Mouse (Mus musculus) hindbrain, embryonic 11.5 days (tissue): Measurements from ENCODE around the gene Pde9a. TPM values are rescaled to one million over a fixed set of nuclear protein-coding genes. Genes with fewer than 3 reads are reported as not detected.

Experiments
- ATAC-seq: fragments of 200-750 bp; cut with Nextera tagmentation; 2 replicates; pipeline ENCODE4 v1.8.0; 2017; ENCODE audit warnings: mild to moderate bottlenecking, moderate TSS enrichment, moderate library complexity; ENCODE audit not compliant: low FRiP score
- DNase-seq: peaks from one replicate; pipeline ENCODE4 v3.0.0-alpha.2; 2015; ENCODE audit warnings: low spot score
- H3K27ac ChIP-seq: fragments of 300-500 bp; sonication (generic); 2 replicates; pipeline ENCODE4 v1.5.1; 2014; ENCODE audit warnings: mild to moderate bottlenecking, low read depth, low read length
- H3K27me3 ChIP-seq: fragments of 300-500 bp; sonication (generic); 2 replicates; pipeline ENCODE4 v1.6.1; 2014; ENCODE audit warnings: mild to moderate bottlenecking, low read length, moderate library complexity, mixed read lengths; ENCODE audit not compliant: control insufficient read depth, insufficient read depth
- H3K36me3 ChIP-seq: fragments of 300-500 bp; sonication (generic); 2 replicates; pipeline ENCODE4 v1.6.1; 2014; ENCODE audit warnings: mild to moderate bottlenecking, low read length, moderate library complexity, mixed read lengths; ENCODE audit not compliant: control insufficient read depth, insufficient read depth
- H3K4me1 ChIP-seq: fragments of 300-500 bp; sonication (generic); replicated peaks from 2 replicates; pipeline ENCODE4 v1.6.1; 2014; ENCODE audit warnings: low read length, mixed read lengths; ENCODE audit not compliant: control insufficient read depth, insufficient read depth
- H3K4me2 ChIP-seq: fragments of 300-500 bp; sonication (generic); replicated peaks from 2 replicates; pipeline ENCODE4 v1.6.1; 2014; ENCODE audit warnings: mild to moderate bottlenecking, low read depth, low read length
- H3K4me3 ChIP-seq: fragments of 300-500 bp; sonication (generic); 2 replicates; pipeline ENCODE4 v1.5.1; 2014; ENCODE audit warnings: low read depth, low read length
- H3K9ac ChIP-seq: fragments of 300-500 bp; sonication (generic); 2 replicates; pipeline ENCODE4 v1.6.1; 2014; ENCODE audit warnings: low read depth, low read length
- H3K9me3 ChIP-seq: fragments of 300-500 bp; sonication (generic); 2 replicates; pipeline ENCODE4 v1.6.1; 2016; ENCODE audit warnings: low read length; ENCODE audit not compliant: control insufficient read depth
- WGBS: fragments of 180-500 bp; shearing (Covaris S2); extraction: QIAGEN DNeasy Blood & Tissue Kit; methylation state at CpG from one replicate; pipeline ENCODE4 v1.1.7; 2014; 5-methylcytosine and 5-hydroxymethylcytosine counted together
- polyA plus RNA-seq: library from polyadenylated mRNA; unstranded; fragments of >200 nt; fragmentation: Nextera tagmentation; extraction: Ambion mirVana; gene quantifications from 2 replicates; pipeline ENCODE4 v1.2.1, GENCODE M21; 2014

The Pde9a gene
- polyA plus RNA-seq, 1 experiment from 2014 or later = 27.9 TPM

DNA sequence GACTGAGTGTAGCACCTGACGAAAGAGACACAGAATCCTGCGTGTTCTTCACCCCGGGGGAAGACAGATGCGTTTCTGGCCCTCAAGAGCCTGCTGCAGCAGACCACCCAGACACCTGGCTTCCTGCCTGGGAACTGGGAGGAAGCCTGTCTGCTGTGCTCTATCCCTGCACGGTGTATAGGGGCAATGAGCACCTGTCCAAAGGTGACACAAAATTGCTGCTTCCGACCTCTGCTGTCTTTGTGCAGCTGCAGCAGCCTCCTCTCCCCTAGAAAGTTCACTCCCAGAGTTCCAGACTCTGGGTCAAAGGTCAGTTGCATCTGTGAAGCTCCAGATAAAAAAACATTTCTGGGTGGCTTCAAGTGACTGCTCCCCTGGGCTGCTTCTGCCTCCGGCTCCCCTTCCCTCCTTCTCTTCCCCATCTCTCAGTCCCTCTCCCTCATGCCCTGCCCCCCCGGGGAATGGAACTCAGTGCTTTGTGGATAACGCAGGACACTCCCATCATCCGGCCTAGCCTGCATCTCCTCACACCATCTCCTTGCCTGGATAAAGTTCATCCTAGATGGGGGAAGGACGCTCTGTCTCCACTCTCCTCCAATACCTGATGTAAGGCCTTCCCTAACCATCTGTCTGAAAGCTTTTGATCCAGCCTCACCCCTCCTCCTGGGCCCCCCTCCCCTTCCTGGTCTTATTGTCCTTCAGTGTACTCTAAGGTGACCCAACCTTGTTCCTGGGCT, 93.3 kb downstream of the Pde9a start:
- Histone ChIP-seq H3K4me3 (no peak overlapping the region), H3K4me1 (no peaks in the 10 kb centered on the region), H3K27ac (no peak overlapping the region), H3K36me3 (no peaks in the 10 kb centered on the region), H3K27me3 (no peaks in the 10 kb centered on the region), H3K9me3 (no peaks in the 10 kb centered on the region), H3K9ac (no peak overlapping the region), H3K4me2 (no peak overlapping the region)
- WGBS = 56% methylated on average over 11 of the region's 11 CpGs
- no peak for DNase-seq
- no peak for ATAC-seq

DNA sequence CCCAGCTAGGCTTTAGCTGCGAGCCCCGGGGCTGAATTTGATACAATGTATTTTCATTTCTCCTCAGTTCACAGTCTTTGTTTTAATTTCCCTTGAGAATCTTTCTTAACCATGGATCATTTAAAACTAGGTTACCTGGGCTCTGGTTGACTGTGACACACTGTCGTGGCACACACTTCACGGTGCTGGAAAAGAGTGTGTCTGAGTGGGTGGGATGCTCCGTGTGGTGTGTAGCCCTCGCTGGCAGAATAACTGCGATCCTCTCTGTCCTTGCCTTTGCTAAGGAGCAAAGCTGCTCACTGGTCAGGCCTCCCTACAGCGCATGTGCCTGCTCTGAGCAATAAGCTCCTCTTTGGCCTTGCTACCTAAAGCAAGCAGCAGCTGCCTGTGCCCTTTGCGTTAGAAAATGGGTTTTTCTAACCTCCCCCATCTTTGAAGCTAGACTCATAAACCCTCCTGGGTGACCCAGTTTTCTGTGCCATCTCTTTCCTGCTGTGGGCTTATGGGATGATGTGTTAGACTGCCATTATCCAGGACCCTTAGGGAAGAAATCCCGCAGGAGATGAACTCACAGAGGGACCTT, 100.7 kb downstream of the Pde9a start:
- Histone ChIP-seq H3K27ac (no peak overlapping the region), H3K4me1 (no peaks in the 10 kb centered on the region), H3K36me3 (no peaks in the 10 kb centered on the region)

DNA sequence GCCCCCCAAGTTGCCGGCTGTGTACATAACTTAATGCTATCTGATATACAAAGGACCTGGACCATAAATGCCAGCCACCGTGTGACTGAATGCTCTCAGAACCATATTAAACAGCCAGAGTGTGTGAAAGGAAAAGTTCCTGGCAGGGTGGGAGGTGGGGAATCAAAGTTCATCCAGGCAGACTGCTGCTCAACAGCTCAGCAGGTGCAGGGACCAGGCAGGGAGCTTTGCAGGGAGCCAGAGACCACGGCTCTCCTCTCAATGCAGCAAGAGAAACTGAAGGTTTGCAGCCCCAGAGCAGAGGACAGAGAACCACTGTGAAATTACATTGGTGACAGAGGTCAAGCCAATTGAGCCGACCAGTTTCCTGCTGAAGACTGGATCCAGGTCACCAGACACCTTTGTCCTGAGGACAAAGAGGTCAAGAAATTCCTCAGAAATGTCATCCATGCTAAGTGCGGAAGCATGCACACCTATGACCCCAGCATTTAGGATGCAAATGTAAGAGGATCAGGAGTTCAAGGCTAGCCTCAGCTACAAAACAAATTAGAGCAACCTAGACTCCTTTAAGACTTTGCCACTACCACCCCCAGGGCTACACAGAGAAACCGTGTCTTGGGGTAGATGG, 101.5 kb downstream of the Pde9a start:
- Histone ChIP-seq H3K4me2 (no peak overlapping the region), H3K9ac (no peak overlapping the region), H3K27ac (no peak overlapping the region), H3K4me1 (no peaks in the 10 kb centered on the region), H3K36me3 (no peaks in the 10 kb centered on the region), H3K27me3 (no peaks in the 10 kb centered on the region), H3K9me3 (no peaks in the 10 kb centered on the region), H3K4me3 (no peak overlapping the region)
- WGBS = 23% methylated on average over 6 of the region's 6 CpGs
- ATAC-seq (no peak), DNase-seq (no peak)

More for the DNA sequence above, 100.7 kb downstream of the Pde9a start:
- H3K27me3 ChIP-seq = no peaks in the 10 kb centered on the region
- no peak overlapping the region for H3K9ac ChIP-seq
- H3K4me3 ChIP-seq = no peak overlapping the region
- H3K4me2 ChIP-seq = no peak overlapping the region
- WGBS = 83% methylated on average over 10 of the region's 10 CpGs
- no peak for ATAC-seq
- no peaks in the 10 kb centered on the region for H3K9me3 ChIP-seq
- DNase-seq = no peak

DNA sequence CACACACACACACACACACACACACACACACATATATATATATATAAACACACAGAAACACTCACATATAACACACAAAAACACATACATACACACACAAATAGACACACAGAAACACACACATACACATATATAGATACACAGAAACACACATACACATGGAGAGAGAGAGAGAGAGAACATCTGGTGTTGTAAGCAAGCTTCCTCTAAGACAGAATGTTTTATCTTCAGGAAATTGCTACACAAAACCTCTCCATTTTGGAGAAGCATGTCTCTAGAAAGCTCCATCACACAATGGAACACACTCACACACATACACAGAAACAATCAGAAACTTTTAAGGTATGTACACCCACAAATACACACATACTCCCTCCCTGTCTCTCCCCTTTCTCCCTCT, 105.3 kb downstream of the Pde9a start:
- H3K4me1 ChIP-seq = no peaks in the 10 kb centered on the region
- peaks cover 2% of the 10 kb centered on the region; the same call in 1 of the 2 replicates for H3K36me3 ChIP-seq
- H3K9me3 ChIP-seq = no peaks in the 10 kb centered on the region
- no peaks in the 10 kb centered on the region for H3K27me3 ChIP-seq
- no peak overlapping the region for H3K9ac ChIP-seq
- ATAC-seq (no peak), DNase-seq (no peak)
- H3K4me3 ChIP-seq = no peak overlapping the region
- H3K4me2 ChIP-seq = no peak overlapping the region
- no peak overlapping the region for H3K27ac ChIP-seq

DNA sequence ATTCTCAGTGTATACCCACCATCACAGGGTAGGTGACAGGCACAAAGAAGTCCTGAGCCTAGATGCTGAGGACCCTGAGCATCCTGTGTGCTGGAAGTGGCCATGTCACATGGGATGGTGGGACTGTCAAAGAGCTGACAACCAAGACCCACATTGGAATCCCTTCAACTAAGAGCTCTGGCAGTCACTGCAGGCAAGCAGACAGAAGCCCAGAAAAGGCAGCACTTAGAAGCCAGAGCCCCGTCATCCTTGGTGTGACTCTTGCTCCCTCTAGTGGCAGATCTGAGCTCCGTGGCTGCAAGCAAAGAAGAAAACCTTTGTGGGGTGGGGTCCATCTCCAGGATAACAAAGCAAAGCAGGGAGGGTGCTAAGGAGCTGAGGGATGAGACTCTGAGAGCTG, 106.4 kb downstream of the Pde9a start:
- Histone ChIP-seq H3K4me3 (no peak overlapping the region), H3K27ac (no peak overlapping the region)
- 0% methylated on average over 2 of the region's 2 CpGs for WGBS

DNA sequence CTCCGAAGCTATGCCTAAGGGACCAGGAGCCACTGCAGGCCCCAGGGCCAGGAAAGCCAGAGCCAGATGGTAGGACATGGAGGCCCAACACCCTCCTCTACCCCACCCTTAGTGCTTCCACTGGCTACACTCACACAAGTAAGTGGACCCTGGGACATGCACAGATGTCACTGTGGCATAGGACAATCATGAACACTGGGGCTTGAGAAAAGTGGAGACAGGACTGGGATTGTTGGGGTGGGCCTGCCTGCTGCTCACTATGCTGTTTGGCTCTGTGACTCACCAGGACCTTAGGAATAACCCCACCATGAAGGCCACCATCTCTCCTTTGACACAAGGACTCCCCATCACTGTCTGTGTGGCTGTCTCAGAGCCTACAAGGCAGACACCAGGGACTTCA, 109.0 kb downstream of the Pde9a start:
- Histone ChIP-seq H3K27me3 (no peaks in the 10 kb centered on the region), H3K27ac (no peak overlapping the region), H3K9me3 (no peaks in the 10 kb centered on the region), H3K9ac (no peak overlapping the region), H3K4me2 (no peak overlapping the region), H3K4me1 (no peaks in the 10 kb centered on the region), H3K4me3 (no peak overlapping the region), H3K36me3 (peaks cover 10% of the 10 kb centered on the region)
- DNase-seq (no peak), ATAC-seq (no peak)
- 87% methylated on average over 1 of the region's 1 CpGs for WGBS

More for the DNA sequence above, 106.4 kb downstream of the Pde9a start:
- H3K9me3 ChIP-seq = no peaks in the 10 kb centered on the region
- DNase-seq = peak; percentile 87
- ATAC-seq = 0 out of 2 replicates have a peak, but pooled peaks have one; percentile 35
- H3K4me2 ChIP-seq = no peak overlapping the region
- H3K4me1 ChIP-seq = no peaks in the 10 kb centered on the region
- H3K9ac ChIP-seq = no peak overlapping the region
- peaks cover 6% of the 10 kb centered on the region for H3K36me3 ChIP-seq
- no peaks in the 10 kb centered on the region for H3K27me3 ChIP-seq

DNA sequence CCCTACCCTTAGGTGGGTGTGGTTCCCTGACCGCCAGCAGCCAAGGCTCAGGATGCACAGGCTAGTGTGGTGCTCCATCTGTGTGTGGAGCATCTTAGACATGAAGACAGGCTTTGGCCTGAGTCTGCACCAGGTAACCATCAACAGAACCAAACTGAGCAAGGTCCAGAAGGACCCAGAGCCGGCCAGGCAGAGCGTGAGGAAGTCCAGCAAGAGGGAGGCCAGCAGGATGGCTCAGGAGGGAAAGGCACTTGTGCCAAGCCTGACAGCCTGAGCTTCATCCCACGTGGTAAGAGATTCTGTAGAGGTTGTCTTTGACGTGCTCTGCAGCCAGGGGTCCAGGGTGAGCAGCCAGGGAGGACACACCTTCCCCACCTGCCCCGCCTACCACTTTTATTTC, 111.7 kb downstream of the Pde9a start:
- no peak overlapping the region for H3K4me2 ChIP-seq
- H3K36me3 ChIP-seq = peaks cover 10% of the 10 kb centered on the region
- no peaks in the 10 kb centered on the region for H3K27me3 ChIP-seq
- no peaks in the 10 kb centered on the region for H3K9me3 ChIP-seq
- WGBS = 90% methylated on average over 6 of the region's 6 CpGs
- H3K4me1 ChIP-seq = no peaks in the 10 kb centered on the region
- no peak overlapping the region for H3K4me3 ChIP-seq
- H3K27ac ChIP-seq = no peak overlapping the region
- no peak for DNase-seq
- no peak overlapping the region for H3K9ac ChIP-seq
- no peak for ATAC-seq

DNA sequence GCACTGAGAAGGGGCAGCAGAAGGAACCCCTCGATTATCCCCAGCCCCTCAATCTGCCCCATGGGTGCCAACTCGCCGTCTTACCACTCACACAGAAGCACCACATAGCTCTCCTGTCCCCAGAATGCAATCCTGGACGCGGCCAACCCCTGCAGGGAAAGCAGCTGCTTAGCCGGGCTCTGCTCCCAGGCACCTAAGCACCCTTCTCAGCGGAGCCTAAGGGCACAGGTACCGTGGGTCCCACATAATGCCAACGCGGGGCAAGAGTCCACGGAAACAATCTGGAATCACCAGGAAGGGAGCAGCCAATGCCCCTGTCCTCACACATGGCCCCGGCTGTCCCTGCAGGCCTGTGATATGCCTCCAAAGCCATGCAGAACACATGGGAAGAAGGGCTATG, 113.7 kb downstream of the Pde9a start:
- Histone ChIP-seq H3K36me3 (peaks cover 14% of the 10 kb centered on the region), H3K4me2 (no peak overlapping the region), H3K9me3 (no peaks in the 10 kb centered on the region)

DNA sequence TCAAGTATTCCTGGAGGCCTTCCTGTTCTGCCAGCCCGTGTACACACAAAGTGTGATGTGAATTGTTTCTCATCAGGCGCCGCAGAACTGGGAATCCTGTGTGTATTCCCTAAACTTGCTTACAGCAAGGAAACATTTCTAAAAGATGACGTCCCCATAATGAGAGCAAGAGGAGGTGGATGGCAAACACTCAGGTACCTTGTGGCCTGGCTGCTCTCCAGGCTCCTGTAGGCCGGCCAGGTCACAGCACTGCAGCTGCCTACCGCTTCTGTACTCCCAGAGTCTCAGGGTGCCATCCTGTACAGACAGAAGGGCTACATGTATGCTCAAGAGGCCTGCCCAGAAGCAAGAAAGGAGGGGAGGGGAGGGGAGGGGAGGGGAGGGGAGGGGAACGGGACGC, 114.4 kb downstream of the Pde9a start:
- WGBS = 92% methylated on average over 7 of the region's 8 CpGs

More for the DNA sequence above, 113.7 kb downstream of the Pde9a start:
- Histone ChIP-seq H3K4me1 (no peaks in the 10 kb centered on the region), H3K27ac (no peak overlapping the region), H3K9ac (no peak overlapping the region), H3K4me3 (no peak overlapping the region), H3K27me3 (no peaks in the 10 kb centered on the region)
- DNase-seq = no peak
- WGBS = 96% methylated on average over 12 of the region's 12 CpGs
- ATAC-seq = no peak

More for the DNA sequence above, 114.4 kb downstream of the Pde9a start:
- no peak for DNase-seq
- Histone ChIP-seq H3K4me2 (no peak overlapping the region), H3K36me3 (peaks cover 14% of the 10 kb centered on the region), H3K9ac (no peak overlapping the region), H3K9me3 (no peaks in the 10 kb centered on the region), H3K27me3 (no peaks in the 10 kb centered on the region), H3K4me3 (no peak overlapping the region), H3K27ac (no peak overlapping the region), H3K4me1 (0 out of 2 replicates have a peak, but pooled peaks cover 3% of the 10 kb centered on the region)
- ATAC-seq = no peak
